Mouse (Mus musculus) gonadal fat pad, adult 2 months (tissue): ENCODE data around the gene Mageb5. TPM values are rescaled to one million over a fixed set of nuclear protein-coding genes. Genes with fewer than 3 reads are reported as not detected.
"Not testable (repeated sequence)": the region's sequence is repeated elsewhere in the genome, so short reads cannot be mapped to it uniquely, and the experiment has no call there.

Source experiments
- DNase-seq: peaks from one replicate; pipeline ENCODE4 v3.0.0-alpha.2; 2012; ENCODE audit warnings: low read depth
- polyA plus RNA-seq: library from polyadenylated mRNA; depleted of rRNA; stranded (reverse); fragments of >200 nt; gene quantifications from 2 replicates; pipeline ENCODE4 v1.2.3, GENCODE M21; 2012; rRNA removed

The Mageb5 gene
- polyA plus RNA-seq: not detected in 2 replicates

DNA sequence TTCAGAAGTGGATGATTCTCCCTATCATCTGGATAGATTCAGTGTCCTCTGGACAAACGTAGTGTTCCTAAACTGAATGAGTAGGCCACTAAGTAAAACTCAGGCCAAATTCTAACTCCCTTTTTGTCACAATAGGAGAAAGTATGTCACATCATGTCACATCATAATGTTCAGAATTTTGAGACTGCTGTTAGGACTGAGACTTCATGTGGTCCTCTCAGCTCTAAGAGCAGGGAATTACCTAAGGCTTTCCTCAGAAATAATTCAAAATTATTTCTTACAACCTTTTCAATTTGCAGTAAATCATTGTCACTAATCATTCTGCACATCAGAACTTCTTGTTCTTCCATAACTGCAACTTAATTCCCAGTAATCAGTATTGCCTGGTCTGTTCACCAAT, at the start of gene Mageb5:
Mageb5 (minus strand) TSS at position 101 of the 400 bp plus-strand sequence.
- DNase-seq: not testable (repeated sequence)

DNA sequence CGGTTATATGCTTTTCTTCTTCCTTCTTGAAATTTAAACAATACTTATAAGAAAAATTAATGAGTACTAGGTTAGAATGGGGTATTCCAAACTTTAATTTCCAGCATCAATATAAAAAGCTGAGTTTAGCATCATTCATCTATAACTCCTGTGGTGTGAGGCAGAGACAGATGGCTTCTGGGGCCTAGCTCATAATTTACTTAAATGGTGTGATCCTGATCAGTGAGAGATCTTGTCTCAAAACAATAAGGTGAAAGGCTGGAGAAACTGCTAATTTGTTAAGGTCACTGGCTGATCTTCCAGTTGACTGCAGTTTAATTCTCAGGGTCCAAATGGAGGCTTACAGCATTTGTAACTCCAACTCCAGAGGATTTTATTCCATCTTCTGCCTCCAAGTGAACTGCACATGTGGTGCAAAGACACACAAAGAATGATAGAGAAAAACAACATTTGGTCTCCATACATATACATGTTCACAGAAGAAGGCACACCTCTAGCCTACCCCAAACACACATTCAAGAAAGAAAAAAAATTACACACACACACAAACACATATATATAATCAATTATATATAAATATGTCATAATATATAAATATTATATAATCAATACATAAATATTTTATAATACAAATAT, 23.1 kb downstream of the Mageb5 start:
- DNase-seq: not testable (repeated sequence)

Other genes starting within 250 kb of the Mageb5 start
- not detected in 2 replicates for gene 1700084M14Rik, start 207.1 kb downstream of the Mageb5 start, polyA plus RNA-seq
- not detected in 2 replicates for gene Gm14781, start 150.8 kb downstream of the Mageb5 start, polyA plus RNA-seq
- gene Mageb1, start 233.3 kb upstream of the Mageb5 start, polyA plus RNA-seq: not detected in 2 replicates